Mouse (Mus musculus) thymus, postnatal 14 days (tissue): ENCODE data around the gene Fcgr1.
A peak's percentile ranks its signal among the peaks of the same experiment; 100 is the strongest.

Experiments used
- DNase-seq: peaks from one replicate; pipeline ENCODE4 v3.0.0; 2021

The Fcgr1 gene

GRCm38 (mm10) chr3:96269511-96270474 lies 24.0 kb downstream of the Fcgr1 start, which contains the start of gene Hist2h2bb:
TSS of gene Hist2h2bb (plus strand) at chr3:96269752.
- peak; percentile 92 for DNase-seq

GRCm38 (mm10) chr3:96268776-96269378 lies 24.9 kb downstream of the Fcgr1 start:
- peak; percentile 51 for DNase-seq

GRCm38 (mm10) chr3:96268051-96268775 lies 25.6 kb downstream of the Fcgr1 start, which contains the start of gene Hist2h3b:
TSS of gene Hist2h3b (plus strand) at chr3:96268654.
- DNase-seq, result peak; percentile 84

- no peak for DNase-seq
Measured at GRCm38 (mm10) chr3:96267541-96267940, 26.2 kb downstream of the Fcgr1 start.

GRCm38 (mm10) chr3:96266132-96266710 lies 27.5 kb downstream of the Fcgr1 start:
- no peak for DNase-seq

- DNase-seq, result peak; percentile 25
Measured at GRCm38 (mm10) chr3:96264404-96264949, 29.3 kb downstream of the Fcgr1 start.

- DNase-seq, result peak; percentile 59
Measured at GRCm38 (mm10) chr3:96263558-96264403, 30.0 kb downstream of the Fcgr1 start.

GRCm38 (mm10) chr3:96262979-96263550 lies 30.7 kb downstream of the Fcgr1 start, which contains the start of gene Hist2h4:
TSS of gene Hist2h4 (minus strand) at chr3:96263311.
- DNase-seq, result peak; percentile 95

GRCm38 (mm10) chr3:96262216-96262875 lies 31.4 kb downstream of the Fcgr1 start:
- peak; percentile 56 for DNase-seq

- DNase-seq, result no peak
Measured at GRCm38 (mm10) chr3:96261623-96262022, 32.1 kb downstream of the Fcgr1 start.

- DNase-seq, result no peak
Measured at GRCm38 (mm10) chr3:96260220-96260619, 33.5 kb downstream of the Fcgr1 start.

GRCm38 (mm10) chr3:96257190-96257589 lies 36.6 kb downstream of the Fcgr1 start:
- no peak for DNase-seq

GRCm38 (mm10) chr3:96255926-96256593 lies 37.7 kb downstream of the Fcgr1 start:
- no peak for DNase-seq

- no peak for DNase-seq
Measured at GRCm38 (mm10) chr3:96254683-96255355, 39.0 kb downstream of the Fcgr1 start.

GRCm38 (mm10) chr3:96251787-96252186 lies 42.0 kb downstream of the Fcgr1 start:
- no peak for DNase-seq

- DNase-seq, result no peak
Measured at GRCm38 (mm10) chr3:96250890-96251289, 42.9 kb downstream of the Fcgr1 start.

- peak; percentile 38 for DNase-seq
Measured at GRCm38 (mm10) chr3:96249034-96249345, 44.8 kb downstream of the Fcgr1 start.

GRCm38 (mm10) chr3:96248141-96249033 lies 45.4 kb downstream of the Fcgr1 start:
- no peak for DNase-seq
